Mouse (Mus musculus) liver, embryonic 11.5 days (tissue): Measurements from ENCODE around the gene Kmt2d. TPM values are rescaled to one million over a fixed set of nuclear protein-coding genes. Genes with fewer than 3 reads are reported as not detected.
"Not testable (repeated sequence)": the region's sequence is repeated elsewhere in the genome, so short reads cannot be mapped to it uniquely, and the experiment has no call there.

Experiments
- ATAC-seq: fragments of 200-750 bp; cut with Nextera tagmentation; replicated peaks from 2 replicates; pipeline ENCODE4 v1.8.0; 2017; ENCODE audit warnings: moderate number of reproducible peaks, mild to moderate bottlenecking, moderate TSS enrichment, moderate library complexity; ENCODE audit not compliant: low FRiP score
- DNase-seq: peaks from one replicate; pipeline ENCODE4 v3.0.0-alpha.2; 2017; ENCODE audit warnings: low spot score
- H3K27ac ChIP-seq: fragments of 300-500 bp; sonication (generic); 2 replicates; pipeline ENCODE4 v1.5.1; 2014; ENCODE audit warnings: mild to moderate bottlenecking, low read depth, low read length, control low read depth
- H3K27me3 ChIP-seq: fragments of 300-500 bp; sonication (generic); replicated peaks from 2 replicates; pipeline ENCODE4 v1.6.1; 2014; ENCODE audit warnings: low read length, mixed read lengths; ENCODE audit not compliant: control insufficient read depth, insufficient read depth
- H3K36me3 ChIP-seq: fragments of 300-500 bp; sonication (generic); 2 replicates; pipeline ENCODE4 v1.6.1; 2014; ENCODE audit warnings: mild to moderate bottlenecking, low read length, moderate library complexity, mixed read lengths; ENCODE audit not compliant: control insufficient read depth, insufficient read depth
- H3K4me1 ChIP-seq: fragments of 300-500 bp; sonication (generic); replicated peaks from 2 replicates; pipeline ENCODE4 v1.6.1; 2014; ENCODE audit warnings: low read length, mixed read lengths; ENCODE audit not compliant: control insufficient read depth, insufficient read depth
- H3K4me2 ChIP-seq: fragments of 300-500 bp; sonication (generic); 2 replicates; pipeline ENCODE4 v1.6.1; 2014; ENCODE audit warnings: mild to moderate bottlenecking, control low read depth, moderate library complexity
- H3K4me3 ChIP-seq: fragments of 300-500 bp; sonication (generic); 2 replicates; pipeline ENCODE4 v1.5.1; 2014; ENCODE audit warnings: low read depth, low read length, control low read depth
- H3K9ac ChIP-seq: fragments of 300-500 bp; sonication (generic); 2 replicates; pipeline ENCODE4 v1.6.1; 2014; ENCODE audit warnings: low read depth, low read length, control low read depth
- H3K9me3 ChIP-seq: fragments of 300-500 bp; sonication (generic); 2 replicates; pipeline ENCODE4 v1.6.1; 2016; ENCODE audit warnings: low read length, inconsistent platforms, mixed read lengths; ENCODE audit not compliant: control insufficient read depth
- WGBS: fragments of 180-500 bp; shearing (Covaris S2); extraction: QIAGEN DNeasy Blood & Tissue Kit; methylation state at CpG from one replicate; pipeline ENCODE4 v1.1.7; 2014; 5-methylcytosine and 5-hydroxymethylcytosine counted together
- polyA plus RNA-seq: library from polyadenylated mRNA; unstranded; fragments of >200 nt; fragmentation: Nextera tagmentation; extraction: Ambion mirVana; gene quantifications from 2 replicates; pipeline ENCODE4 v1.2.1, GENCODE M21; 2014

Gene Kmt2d
- polyA plus RNA-seq, 1 experiment from 2014 or later, result 17.0 TPM

GRCm38 (mm10) chr15:98818171-98818570 is 52.8 kb downstream of the Kmt2d start:
- peaks cover 30% of the 10 kb centered on the region for H3K36me3 ChIP-seq
- ATAC-seq, result no peak
- WGBS, result 91% methylated on average over 7 of the region's 7 CpGs

GRCm38 (mm10) chr15:98812741-98813424 is 58.1 kb downstream of the Kmt2d start:
- H3K27ac ChIP-seq, result no peak overlapping the region
- H3K4me3 ChIP-seq, result no peak overlapping the region
- no peak overlapping the region for H3K4me2 ChIP-seq
- peaks cover 27% of the 10 kb centered on the region for H3K36me3 ChIP-seq
- H3K9me3 ChIP-seq, result no peaks in the 10 kb centered on the region
- 81% methylated on average over 20 of the region's 20 CpGs for WGBS
- H3K27me3 ChIP-seq, result peaks cover 23% of the 10 kb centered on the region
- ATAC-seq, result no peak
- H3K4me1 ChIP-seq, result peaks cover 7% of the 10 kb centered on the region
- H3K9ac ChIP-seq, result no peak overlapping the region
- DNase-seq, result no peak

More at GRCm38 (mm10) chr15:98818171-98818570, 52.8 kb downstream of the Kmt2d start:
- Histone ChIP-seq H3K4me3 (no peak overlapping the region), H3K27me3 (no peaks in the 10 kb centered on the region), H3K9ac (no peak overlapping the region), H3K4me1 (no peaks in the 10 kb centered on the region), H3K9me3 (no peaks in the 10 kb centered on the region), H3K4me2 (no peak overlapping the region), H3K27ac (no peak overlapping the region)
- DNase-seq, result no peak

GRCm38 (mm10) chr15:98810212-98810611 is 60.8 kb downstream of the Kmt2d start:
- not testable (repeated sequence) for H3K9me3 ChIP-seq, DNase-seq, H3K9ac ChIP-seq, H3K4me2 ChIP-seq, ATAC-seq, H3K4me3 ChIP-seq, H3K27ac ChIP-seq
- Histone ChIP-seq H3K27me3 (peaks cover 50% of the 10 kb centered on the region), H3K36me3 (peaks cover 15% of the 10 kb centered on the region), H3K4me1 (peaks cover 30% of the 10 kb centered on the region)
- WGBS, result 62% methylated on average over 6 of the region's 6 CpGs

GRCm38 (mm10) chr15:98809390-98809789 is 61.6 kb downstream of the Kmt2d start, which contains the start of gene Ddn:
Gene Ddn (minus strand): TSS chr15:98809490.
- 54% methylated on average over 3 of the region's 3 CpGs for WGBS
- no peak within 1 kb of the TSS for H3K27ac ChIP-seq

GRCm38 (mm10) chr15:98808651-98809134 is 62.3 kb downstream of the Kmt2d start:
- Histone ChIP-seq H3K4me3 (peak overlapping the region; percentile 41), H3K4me2 (peak overlapping the region; percentile 66; the same call in 1 of the 2 replicates), H3K27me3 (peaks cover 65% of the 10 kb centered on the region), H3K36me3 (peaks cover 12% of the 10 kb centered on the region), H3K9me3 (no peaks in the 10 kb centered on the region), H3K4me1 (peaks cover 34% of the 10 kb centered on the region), H3K27ac (no peak overlapping the region), H3K9ac (no peak overlapping the region)
- no peak for DNase-seq
- no peak for ATAC-seq
- WGBS, result 17% methylated on average over 6 of the region's 6 CpGs

More at GRCm38 (mm10) chr15:98809390-98809789, 61.6 kb downstream of the Kmt2d start, which contains the start of gene Ddn:
- H3K9me3 ChIP-seq, result no peaks in the 10 kb centered on the region
- no peak within 1 kb of the TSS for H3K9ac ChIP-seq
- ATAC-seq (no peak), DNase-seq (no peak)
- peaks cover 13% of the 10 kb centered on the region for H3K36me3 ChIP-seq
- H3K4me2 ChIP-seq, result peak within 1 kb of the TSS; percentile 66; the same call in 1 of the 2 replicates
- peaks cover 58% of the 10 kb centered on the region for H3K27me3 ChIP-seq
- H3K4me1 ChIP-seq, result peaks cover 32% of the 10 kb centered on the region
- peak within 1 kb of the TSS; percentile 41 for H3K4me3 ChIP-seq

- no peaks in the 10 kb centered on the region for H3K9me3 ChIP-seq
- peak overlapping the region; percentile 41 for H3K4me3 ChIP-seq
- no peak for DNase-seq
- no peak overlapping the region for H3K9ac ChIP-seq
- 1% methylated on average over 33 of the region's 34 CpGs for WGBS
- H3K36me3 ChIP-seq, result peaks cover 6% of the 10 kb centered on the region
- no peak overlapping the region for H3K27ac ChIP-seq
- H3K4me2 ChIP-seq, result peak overlapping the region; percentile 66
- H3K4me1 ChIP-seq, result peaks cover 37% of the 10 kb centered on the region
- ATAC-seq, result no peak
- peaks cover 71% of the 10 kb centered on the region for H3K27me3 ChIP-seq
Measured at GRCm38 (mm10) chr15:98807895-98808650, 62.9 kb downstream of the Kmt2d start.

- H3K4me2 ChIP-seq, result peak overlapping the region; percentile 66
- H3K4me1 ChIP-seq, result peaks cover 39% of the 10 kb centered on the region
- H3K27ac ChIP-seq, result no peak overlapping the region
- ATAC-seq (peak; percentile 39; the same call in 1 of the 2 replicates), DNase-seq (peak; percentile 52)
- H3K9me3 ChIP-seq, result no peaks in the 10 kb centered on the region
- peak overlapping the region; percentile 41 for H3K4me3 ChIP-seq
- no peak overlapping the region for H3K9ac ChIP-seq
- whole genome bisulfite sequencing, result 2% methylated on average over 56 of the region's 58 CpGs
- 0 out of 2 replicates have a peak, but pooled peaks cover 2% of the 10 kb centered on the region for H3K36me3 ChIP-seq
- H3K27me3 ChIP-seq, result peaks cover 81% of the 10 kb centered on the region
Measured at GRCm38 (mm10) chr15:98806809-98807770, 63.9 kb downstream of the Kmt2d start.
